Mouse (Mus musculus): ENCODE results near the gene Kdm2b. TPM values are rescaled to one million over a fixed set of nuclear protein-coding genes. Genes with fewer than 3 reads are reported as not detected.

Gene Kdm2b
- polyA plus RNA-seq, 1 experiment from 2014 or later = 108 TPM

GRCm38 (mm10) chr5:122917982-122918711 is 71.5 kb downstream of the Kdm2b start:
- ATAC-seq = no peak
- Histone ChIP-seq H3K27me3 (no peaks in the 10 kb centered on the region), H3K36me3 (ENCODE audit: poor library complexity, severe bottlenecking) (peaks cover 14% of the 10 kb centered on the region; the same call in 1 of the 2 replicates), H3K9me3 (replicated peaks) (no peaks in the 10 kb centered on the region), H3K9ac (no peak overlapping the region), H3K4me1 (no peaks in the 10 kb centered on the region), H3K27ac (no peak overlapping the region), H3K4me2 (no peak overlapping the region), H3K4me3 (no peak overlapping the region)
- 61% methylated on average over 7 of the region's 7 CpGs for WGBS

GRCm38 (mm10) chr5:122916147-122916546 is 73.5 kb downstream of the Kdm2b start:
- no peak overlapping the region for H3K4me2 ChIP-seq
- no peak overlapping the region for H3K4me3 ChIP-seq
- no peak for ATAC-seq
- no peaks in the 10 kb centered on the region for H3K9me3 ChIP-seq (replicated peaks)
- H3K4me1 ChIP-seq = no peaks in the 10 kb centered on the region
- no peak overlapping the region for H3K27ac ChIP-seq
- no peaks in the 10 kb centered on the region for H3K27me3 ChIP-seq
- H3K36me3 ChIP-seq (ENCODE audit: poor library complexity, severe bottlenecking) = peaks cover 14% of the 10 kb centered on the region; the same call in 1 of the 2 replicates
- WGBS = 92% methylated on average over 6 of the region's 6 CpGs
- no peak overlapping the region for H3K9ac ChIP-seq

DNA sequence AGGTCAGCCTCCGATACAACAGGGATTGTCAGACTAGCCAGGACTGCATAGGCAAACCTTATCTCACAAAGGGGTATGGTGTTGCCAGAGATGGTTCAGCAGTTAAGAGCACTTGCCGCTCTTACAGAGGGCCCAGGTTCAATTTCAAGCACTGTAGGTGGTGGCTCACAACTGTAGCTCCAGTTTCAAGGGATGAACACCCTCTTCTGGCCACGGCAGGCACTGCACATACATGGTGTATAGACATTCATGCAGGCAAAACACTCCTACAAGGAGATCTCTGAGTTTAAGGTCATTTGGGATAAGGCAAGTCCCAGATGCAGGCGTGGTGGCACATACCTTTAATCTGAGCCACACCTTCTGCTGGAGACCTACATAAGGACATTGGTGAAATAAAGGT is 76.8 kb downstream of the Kdm2b start:
- ATAC-seq = no peak
- Histone ChIP-seq H3K9ac (no peak overlapping the region), H3K4me2 (no peak overlapping the region), H3K27ac (no peak overlapping the region), H3K9me3 (replicated peaks) (no peaks in the 10 kb centered on the region), H3K36me3 (ENCODE audit: poor library complexity, severe bottlenecking) (peaks cover 14% of the 10 kb centered on the region; the same call in 1 of the 2 replicates), H3K27me3 (no peaks in the 10 kb centered on the region), H3K4me3 (no peak overlapping the region), H3K4me1 (no peaks in the 10 kb centered on the region)
- 96% methylated on average over 4 of the region's 4 CpGs for whole genome bisulfite sequencing

DNA sequence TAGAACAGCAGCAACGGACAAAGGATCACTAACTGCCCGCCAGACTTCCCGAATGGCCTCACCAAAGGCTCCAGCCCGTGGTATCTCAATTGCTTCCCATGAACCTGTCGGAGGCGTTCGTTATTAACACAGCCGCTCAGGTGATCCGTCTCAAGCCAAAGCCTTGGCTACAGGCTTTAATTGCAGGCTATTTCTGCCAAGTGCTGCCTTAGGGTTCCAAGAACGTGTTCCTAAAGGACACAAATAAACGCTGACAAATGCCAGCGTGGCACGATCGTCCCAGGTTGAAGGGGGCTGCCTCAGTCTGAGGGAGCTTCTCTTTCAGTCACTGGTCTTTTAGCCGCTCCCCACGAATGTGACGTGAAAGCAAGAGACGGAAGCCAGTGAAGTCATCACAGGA is 80.1 kb downstream of the Kdm2b start:
- Histone ChIP-seq H3K9ac (no peak overlapping the region), H3K4me2 (no peak overlapping the region), H3K4me3 (no peak overlapping the region), H3K36me3 (ENCODE audit: poor library complexity, severe bottlenecking) (peaks cover 6% of the 10 kb centered on the region; the same call in 1 of the 2 replicates), H3K27me3 (no peaks in the 10 kb centered on the region), H3K27ac (no peak overlapping the region), H3K9me3 (replicated peaks) (no peaks in the 10 kb centered on the region), H3K4me1 (no peaks in the 10 kb centered on the region)
- 78% methylated on average over 18 of the region's 18 CpGs for WGBS
- ATAC-seq = no peak

- Histone ChIP-seq H3K4me1 (no peaks in the 10 kb centered on the region), H3K4me3 (no peak overlapping the region), H3K9me3 (replicated peaks) (no peaks in the 10 kb centered on the region), H3K27me3 (no peaks in the 10 kb centered on the region), H3K27ac (no peak overlapping the region), H3K36me3 (ENCODE audit: poor library complexity, severe bottlenecking) (no peaks in the 10 kb centered on the region), H3K9ac (no peak overlapping the region), H3K4me2 (no peak overlapping the region)
- ATAC-seq = no peak
- WGBS = 92% methylated on average over 2 of the region's 2 CpGs
Measured at GRCm38 (mm10) chr5:122908001-122908400, 81.6 kb downstream of the Kdm2b start.

GRCm38 (mm10) chr5:122907182-122907581 is 82.4 kb downstream of the Kdm2b start:
- no peaks in the 10 kb centered on the region for H3K4me1 ChIP-seq
- no peak overlapping the region for H3K9ac ChIP-seq
- no peaks in the 10 kb centered on the region for H3K36me3 ChIP-seq (ENCODE audit: poor library complexity, severe bottlenecking)
- H3K27me3 ChIP-seq = no peaks in the 10 kb centered on the region
- no peak for ATAC-seq
- no peak overlapping the region for H3K4me2 ChIP-seq
- H3K4me3 ChIP-seq = no peak overlapping the region
- 81% methylated on average over 1 of the region's 1 CpGs for WGBS
- H3K27ac ChIP-seq = no peak overlapping the region
- no peaks in the 10 kb centered on the region for H3K9me3 ChIP-seq (replicated peaks)

DNA sequence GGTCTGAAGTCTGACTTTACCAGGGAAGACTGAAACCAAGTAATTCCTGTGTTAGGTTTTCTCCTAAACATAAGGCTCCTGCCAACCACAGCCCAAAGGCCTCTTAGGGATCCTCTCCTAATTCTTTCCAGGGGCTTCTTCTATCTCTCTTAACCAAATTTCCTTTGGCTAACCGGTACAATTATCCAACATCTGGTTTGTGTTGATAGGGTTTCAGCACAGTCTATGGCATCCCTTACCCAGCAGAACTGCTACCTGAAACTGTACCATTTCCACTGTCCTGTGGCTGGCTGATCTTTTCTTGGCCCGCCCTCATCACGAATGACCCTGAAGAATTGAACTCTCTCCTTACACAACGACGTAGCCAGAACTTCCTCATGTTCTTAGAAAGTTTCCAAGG is 86.5 kb downstream of the Kdm2b start:
- no peak for ATAC-seq
- Histone ChIP-seq H3K9ac (no peak overlapping the region), H3K4me2 (no peak overlapping the region), H3K4me1 (peaks cover 17% of the 10 kb centered on the region), H3K4me3 (no peak overlapping the region), H3K9me3 (replicated peaks) (no peaks in the 10 kb centered on the region), H3K27ac (no peak overlapping the region), H3K36me3 (ENCODE audit: poor library complexity, severe bottlenecking) (no peaks in the 10 kb centered on the region), H3K27me3 (no peaks in the 10 kb centered on the region)
- 84% methylated on average over 5 of the region's 5 CpGs for WGBS

DNA sequence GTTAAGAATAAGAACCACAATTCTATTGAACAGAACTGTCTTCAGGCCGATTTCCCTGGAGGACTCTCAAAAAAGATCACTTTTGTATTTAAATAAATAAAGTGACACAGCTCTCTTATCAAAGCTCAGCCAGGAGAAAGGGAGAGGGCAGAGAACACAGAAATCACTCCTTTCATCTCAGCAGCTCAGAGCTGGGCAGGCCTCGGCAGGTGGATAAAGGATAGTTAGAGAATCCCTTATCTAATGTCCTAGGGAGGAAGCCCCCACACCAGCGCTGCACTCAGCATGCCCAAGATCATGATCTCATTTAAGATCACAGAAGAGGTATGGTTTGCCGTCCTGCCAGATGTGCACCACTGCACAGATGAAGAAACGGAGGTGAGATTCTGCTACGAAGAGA is 87.4 kb downstream of the Kdm2b start:
- H3K4me1 ChIP-seq = peaks cover 27% of the 10 kb centered on the region
- no peak overlapping the region for H3K4me2 ChIP-seq
- H3K27me3 ChIP-seq = no peaks in the 10 kb centered on the region
- 82% methylated on average over 6 of the region's 6 CpGs for WGBS
- no peak overlapping the region for H3K27ac ChIP-seq
- ATAC-seq = no peak
- no peak overlapping the region for H3K9ac ChIP-seq
- no peaks in the 10 kb centered on the region for H3K36me3 ChIP-seq (ENCODE audit: poor library complexity, severe bottlenecking)
- H3K9me3 ChIP-seq (replicated peaks) = no peaks in the 10 kb centered on the region
- H3K4me3 ChIP-seq = no peak overlapping the region

DNA sequence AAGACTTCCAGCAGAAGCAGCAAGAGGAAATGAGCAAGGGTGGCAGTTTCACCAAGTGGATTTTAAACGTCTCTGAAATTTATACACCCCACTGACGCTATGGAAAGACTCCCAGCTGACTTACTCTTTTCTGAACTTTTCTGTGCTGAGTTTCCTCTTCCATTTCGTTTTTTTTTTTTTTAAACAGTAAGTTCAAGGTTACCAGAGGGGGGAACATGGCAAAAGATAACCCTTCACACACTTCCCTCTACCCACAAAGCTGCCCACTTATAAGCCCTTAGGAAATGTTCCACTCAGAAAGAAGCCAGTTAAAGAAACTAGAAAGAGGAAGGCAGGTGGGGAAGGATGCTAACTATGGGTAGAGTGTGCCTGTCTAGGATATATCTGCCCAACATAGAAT is 88.0 kb downstream of the Kdm2b start:
- no peak overlapping the region for H3K4me2 ChIP-seq
- H3K27me3 ChIP-seq = no peaks in the 10 kb centered on the region
- peaks cover 28% of the 10 kb centered on the region for H3K4me1 ChIP-seq
- H3K9me3 ChIP-seq (replicated peaks) = no peaks in the 10 kb centered on the region
- H3K4me3 ChIP-seq = no peak overlapping the region
- H3K9ac ChIP-seq = no peak overlapping the region
- H3K36me3 ChIP-seq (ENCODE audit: poor library complexity, severe bottlenecking) = no peaks in the 10 kb centered on the region
- ATAC-seq = no peak
- 61% methylated on average over 3 of the region's 3 CpGs for WGBS
- no peak overlapping the region for H3K27ac ChIP-seq

DNA sequence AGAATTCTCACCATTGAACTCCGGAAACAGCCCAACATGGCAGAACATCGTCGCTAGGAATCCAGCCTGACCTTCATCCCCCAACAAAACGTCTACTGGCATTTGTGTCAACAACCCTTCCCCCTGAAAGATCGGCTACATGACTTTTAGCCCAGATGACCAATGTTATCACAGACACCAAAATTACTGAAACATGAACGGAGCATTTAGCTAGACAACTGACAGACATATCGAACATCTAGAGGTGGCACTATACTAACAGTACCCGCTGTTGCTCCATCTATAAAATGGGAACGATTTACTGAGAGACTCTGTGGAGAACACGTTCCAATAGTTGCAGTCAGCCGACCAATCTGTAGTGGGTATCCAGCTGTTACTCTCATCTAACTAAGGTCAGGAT is 88.4 kb downstream of the Kdm2b start:
- H3K9me3 ChIP-seq (replicated peaks) = no peaks in the 10 kb centered on the region
- H3K4me3 ChIP-seq = peak overlapping the region; percentile 91; the same call in 1 of the 2 replicates
- H3K4me1 ChIP-seq = peaks cover 28% of the 10 kb centered on the region
- ATAC-seq = no peak
- peak overlapping the region; percentile 96 for H3K9ac ChIP-seq
- H3K4me2 ChIP-seq = peak overlapping the region; percentile 65
- no peaks in the 10 kb centered on the region for H3K36me3 ChIP-seq (ENCODE audit: poor library complexity, severe bottlenecking)
- H3K27me3 ChIP-seq = no peaks in the 10 kb centered on the region
- H3K27ac ChIP-seq = peak overlapping the region; percentile 93
- WGBS = 59% methylated on average over 11 of the region's 11 CpGs

GRCm38 (mm10) chr5:122900558-122901171 is 89.0 kb downstream of the Kdm2b start:
- Histone ChIP-seq H3K4me2 (peak overlapping the region; percentile 65), H3K9ac (peak overlapping the region; percentile 96), H3K9me3 (replicated peaks) (no peaks in the 10 kb centered on the region), H3K36me3 (ENCODE audit: poor library complexity, severe bottlenecking) (no peaks in the 10 kb centered on the region), H3K4me3 (peak overlapping the region; percentile 91), H3K4me1 (peaks cover 28% of the 10 kb centered on the region), H3K27me3 (no peaks in the 10 kb centered on the region), H3K27ac (peak overlapping the region; percentile 93)
- no peak for ATAC-seq
- 1% methylated on average over 28 of the region's 33 CpGs for WGBS

- peaks cover 5% of the 10 kb centered on the region; the same call in 1 of the 2 replicates for H3K36me3 ChIP-seq (ENCODE audit: poor library complexity, severe bottlenecking)
- no peaks in the 10 kb centered on the region for H3K9me3 ChIP-seq (replicated peaks)
- H3K4me3 ChIP-seq = peak overlapping the region; percentile 91
- H3K4me1 ChIP-seq = peaks cover 33% of the 10 kb centered on the region
- 0% methylated on average over 27 of the region's 120 CpGs for WGBS
- H3K4me2 ChIP-seq = peak overlapping the region; percentile 65
- peak; percentile 96 for ATAC-seq
- H3K27ac ChIP-seq = peak overlapping the region; percentile 93
- no peaks in the 10 kb centered on the region for H3K27me3 ChIP-seq
- peak overlapping the region; percentile 96 for H3K9ac ChIP-seq
Measured at GRCm38 (mm10) chr5:122899777-122900557, 89.7 kb downstream of the Kdm2b start.
